Mouse (Mus musculus) brain, embryonic 14.5 days (tissue): ENCODE measurements around the gene Chd3. TPM values are rescaled to one million over a fixed set of nuclear protein-coding genes. Genes with fewer than 3 reads are reported as not detected.

Experiments
- DNase-seq: peaks from one replicate; pipeline ENCODE4 v3.0.0-alpha.2; 2011; ENCODE audit warnings: low read depth
- CTCF ChIP-seq: fragments of 200-500 bp; IDR thresholded peaks from 2 replicates; pipeline ENCODE4 v1.5.1; 2012; ENCODE audit warnings: inconsistent platforms, mild to moderate bottlenecking, moderate library complexity, borderline replicate concordance; ENCODE audit not compliant: insufficient read depth, insufficient read length; ENCODE audit errors: extremely low read depth
- POLR2A ChIP-seq: fragments of 200-500 bp; IDR thresholded peaks from 2 replicates; pipeline ENCODE4 v1.6.1; 2012; ENCODE audit warnings: mild to moderate bottlenecking, inconsistent platforms, borderline replicate concordance; ENCODE audit not compliant: poor library complexity, insufficient read depth, insufficient read length, severe bottlenecking; ENCODE audit errors: extremely low read depth
- polyA plus RNA-seq: library from polyadenylated mRNA; depleted of rRNA; stranded (reverse); fragments of >200 nt; gene quantifications from 2 replicates; pipeline ENCODE4 v1.2.3, GENCODE M21; 2012

The Chd3 gene
- polyA plus RNA-seq, 1 experiment, result 358 TPM

GRCm38 (mm10) chr11:69372056-69372779 is 3.0 kb upstream of the Chd3 start:
- peak; percentile 90 for DNase-seq
- TF ChIP-seq CTCF (no peak), POLR2A (no peak)

GRCm38 (mm10) chr11:69371601-69372000 is 2.4 kb upstream of the Chd3 start:
- no peak for DNase-seq
- no peak for TF ChIP-seq POLR2A
- no peak for TF ChIP-seq CTCF

DNA sequence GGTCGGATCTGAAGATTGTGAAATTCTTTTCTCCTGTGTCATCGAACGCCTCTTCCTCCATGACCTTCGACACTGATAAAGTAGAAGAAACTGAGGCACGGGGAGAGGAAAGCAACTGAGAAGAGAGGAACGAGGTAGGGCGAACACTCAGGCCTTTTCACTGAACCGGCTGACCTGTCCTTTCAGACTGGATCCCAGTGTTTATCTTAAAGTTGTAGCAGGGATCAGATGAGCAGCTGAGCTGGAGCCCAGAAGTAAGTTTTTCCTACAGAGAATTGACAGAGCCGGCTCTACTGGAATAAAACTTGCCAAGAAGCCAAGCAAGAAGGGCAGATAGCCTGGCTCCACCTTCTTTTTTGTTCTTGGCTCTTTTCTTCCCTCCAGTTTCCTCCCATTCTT is 1.6 kb upstream of the Chd3 start:
- peak; percentile 39 for DNase-seq
- TF ChIP-seq CTCF, result no peak
- TF ChIP-seq POLR2A, result no peak

DNA sequence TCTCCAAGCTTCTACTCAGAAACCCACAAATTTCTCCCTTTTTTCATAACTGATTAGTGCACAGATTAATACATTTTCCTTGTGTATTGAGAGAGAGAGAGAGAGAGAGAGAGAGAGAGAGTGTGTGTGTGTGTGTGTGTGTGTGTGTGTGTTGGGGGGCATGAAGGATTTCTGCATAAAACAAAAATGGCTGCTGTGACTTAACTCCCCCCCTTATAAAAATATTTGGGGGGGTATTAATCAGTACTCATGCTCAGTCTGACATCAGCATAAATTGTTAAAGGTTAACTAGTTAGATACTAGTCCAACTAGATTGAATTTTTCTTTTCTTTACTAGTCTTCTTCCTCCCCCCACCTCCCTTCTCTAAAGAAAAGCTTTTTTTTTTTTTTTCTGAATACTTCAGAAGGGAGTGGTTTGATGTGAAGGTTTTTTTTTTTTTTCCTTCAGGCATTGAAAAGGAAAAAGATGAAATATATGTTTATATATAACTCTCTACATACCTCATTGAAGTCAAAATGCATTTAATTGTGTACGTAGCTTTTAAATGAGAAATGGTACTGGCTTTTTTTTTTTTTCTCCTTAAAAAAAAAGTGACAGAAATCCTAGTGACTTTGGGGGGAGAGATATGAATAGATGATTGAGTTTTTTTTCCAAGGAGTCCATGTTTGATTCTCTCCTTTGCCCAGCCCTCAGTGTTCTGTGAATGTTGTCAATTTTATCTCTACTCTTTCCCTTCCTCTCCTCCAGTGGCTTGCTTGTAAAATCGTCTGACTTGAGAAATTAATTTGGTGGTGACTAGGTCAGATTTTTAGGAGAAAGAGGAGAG is 997 bp upstream of the Chd3 start:
- peak; percentile 61 for DNase-seq
- TF ChIP-seq POLR2A, result no peak
- TF ChIP-seq CTCF, result no peak

- TF ChIP-seq CTCF (no peak), POLR2A (0 out of 2 replicates have a peak, but pooled peaks have one; percentile 33)
- DNase-seq, result peak; percentile 53
Observed at GRCm38 (mm10) chr11:69368356-69369214, 621 bp downstream of the Chd3 start.

DNA sequence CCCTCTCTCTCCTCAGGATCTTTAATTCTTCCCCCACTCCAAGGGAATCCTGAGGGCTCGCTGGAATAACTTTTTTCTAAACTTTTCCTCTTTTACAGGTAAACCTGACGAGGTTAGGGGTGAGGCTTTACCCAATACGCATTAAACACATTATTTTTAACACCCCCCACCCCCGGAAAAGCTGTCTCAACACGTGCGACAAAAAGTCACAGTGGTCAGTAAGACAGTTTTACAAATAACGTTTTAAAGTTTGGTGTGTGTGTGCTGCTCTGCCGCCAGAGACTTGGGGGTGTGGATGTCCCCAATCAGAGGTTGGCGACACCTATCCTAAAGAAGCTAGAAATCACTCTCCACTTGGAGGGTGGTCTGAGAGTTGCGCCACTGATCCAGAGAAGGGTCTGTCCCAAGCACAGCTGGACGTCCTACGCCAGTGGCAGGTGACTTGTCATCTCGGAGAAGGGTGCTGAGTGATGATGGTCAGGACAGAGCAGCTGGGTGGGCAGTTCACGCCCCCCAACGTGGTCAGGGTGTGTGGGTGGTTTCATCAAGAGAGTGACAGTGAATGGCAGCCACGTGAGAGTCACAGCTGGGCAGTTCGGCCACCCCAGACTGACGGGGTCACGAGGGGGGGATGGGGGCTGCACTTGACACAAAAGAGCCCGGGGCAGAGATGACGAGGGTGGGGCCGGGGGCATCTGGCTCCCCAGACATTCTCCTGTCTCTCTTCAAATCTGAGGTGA is 1.4 kb downstream of the Chd3 start:
- TF ChIP-seq CTCF, result no peak
- no peak for TF ChIP-seq POLR2A
- DNase-seq, result peak; percentile 50

GRCm38 (mm10) chr11:69366855-69367615 is 2.2 kb downstream of the Chd3 start:
- peak; percentile 67 for DNase-seq

GRCm38 (mm10) chr11:69366157-69366854 is 2.9 kb downstream of the Chd3 start:
- no peak; the same call in 1 of the 2 replicates for TF ChIP-seq CTCF
- TF ChIP-seq POLR2A, result peak; percentile 54; the same call in 1 of the 2 replicates
- DNase-seq, result peak; percentile 99

More at GRCm38 (mm10) chr11:69366855-69367615, 2.2 kb downstream of the Chd3 start:
- TF ChIP-seq CTCF (no peak), POLR2A (no peak)

- DNase-seq, result no peak
- TF ChIP-seq CTCF (no peak), POLR2A (no peak)
Observed at GRCm38 (mm10) chr11:69365722-69366121, 3.5 kb downstream of the Chd3 start.
